Mouse (Mus musculus) MEL (cell line): ENCODE measurements around the gene Daam1.

Experiments
- CTCF ChIP-seq, 3 experiments: IDR thresholded peaks in 2 of 3; conservative IDR thresholded peaks in 1 of 3; 2 replicates each; pipeline ENCODE4 v1.5.1; 2011 to 2012; ENCODE audit warnings: low read length in 3 of 3, low read depth in 2 of 3, mild to moderate bottlenecking in 2 of 3, improper control_type of control experiment in 1 of 3, inconsistent platforms in 1 of 3, mixed read lengths in 1 of 3, moderate library complexity in 1 of 3; ENCODE audit not compliant: control insufficient read depth in 1 of 3, insufficient read depth in 1 of 3, poor library complexity in 1 of 3, severe bottlenecking in 1 of 3
- EP300 ChIP-seq, 2 experiments: IDR thresholded peaks; 2 replicates each; pipeline ENCODE4 v1.6.1; 2011; ENCODE audit warnings: improper control_type of control experiment in 2 of 2, low read length in 2 of 2, low read depth in 1 of 2, mild to moderate bottlenecking in 1 of 2
- ZC3H11A ChIP-seq: IDR thresholded peaks from 2 replicates; pipeline ENCODE4 v1.6.1; 2012; ENCODE audit warnings: low read depth, mild to moderate bottlenecking, inconsistent platforms, low read length, improper control_type of control experiment
- ZNF384 ChIP-seq: IDR thresholded peaks from 2 replicates; pipeline ENCODE4 v1.6.1; 2012; ENCODE audit warnings: low read depth, mild to moderate bottlenecking, inconsistent platforms, low read length, improper control_type of control experiment

DNA sequence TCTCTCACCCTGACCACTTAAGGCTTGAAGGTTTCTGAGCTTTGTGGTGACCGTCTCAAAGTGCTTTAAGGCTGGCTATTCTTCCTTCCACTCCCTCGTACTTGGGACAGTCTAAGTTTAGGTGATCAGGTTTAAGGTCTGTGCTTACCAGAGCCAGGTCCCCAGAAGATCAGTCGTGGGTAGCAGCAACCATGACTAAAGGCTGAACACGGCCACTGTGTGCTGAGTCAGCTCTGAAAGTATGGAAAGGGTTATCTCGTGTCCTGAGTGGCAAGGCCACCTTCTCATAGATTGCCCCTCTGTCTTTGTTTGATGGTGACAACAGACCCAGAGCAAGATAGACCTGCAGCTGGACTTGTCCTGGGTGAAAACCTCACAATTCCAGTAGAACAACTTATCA is 141.2 kb downstream of the Daam1 start:
- TF ChIP-seq ZNF384 (no peak), EP300 (IDR thresholded peaks at IDR 0.05; ENCODE audit: low read depth in 1 of 2, low read length in 2 of 2) (no peak), CTCF (IDR thresholded peaks at IDR 0.05 in 2 of 3, conservative IDR thresholded peaks at IDR 0.05 in 1 of 3; ENCODE audit: control insufficient read depth in 1 of 3, insufficient read depth in 1 of 3, low read depth in 2 of 3, low read length in 3 of 3, poor library complexity in 1 of 3, severe bottlenecking in 1 of 3) (no peak), ZC3H11A (no peak)
